Mouse (Mus musculus) embryonic stem cell, embryonic (primary cell): ENCODE data around the gene Med26.

Experiments used
- CTCF ChIA-PET, 4 experiments: fragments of 300-600 bp in 2 of 4; fragments of 350-600 bp in 2 of 4; sonication (Branson Sonifier 250); formaldehyde crosslinking; loops; one replicate each; lab custom pipeline; 2022; ENCODE audit warnings: inconsistent platforms in 2 of 4; lab: Charles Lee
- POLR2A ChIA-PET, 4 experiments: fragments of 300-600 bp in 2 of 4; fragments of 350-600 bp in 2 of 4; sonication (Branson Sonifier 250); formaldehyde crosslinking; loops; one replicate each; lab custom pipeline; 2022; ENCODE audit warnings: antibody characterized with exemption in 4 of 4, inconsistent platforms in 1 of 4; lab: Charles Lee

The Med26 gene

DNA sequence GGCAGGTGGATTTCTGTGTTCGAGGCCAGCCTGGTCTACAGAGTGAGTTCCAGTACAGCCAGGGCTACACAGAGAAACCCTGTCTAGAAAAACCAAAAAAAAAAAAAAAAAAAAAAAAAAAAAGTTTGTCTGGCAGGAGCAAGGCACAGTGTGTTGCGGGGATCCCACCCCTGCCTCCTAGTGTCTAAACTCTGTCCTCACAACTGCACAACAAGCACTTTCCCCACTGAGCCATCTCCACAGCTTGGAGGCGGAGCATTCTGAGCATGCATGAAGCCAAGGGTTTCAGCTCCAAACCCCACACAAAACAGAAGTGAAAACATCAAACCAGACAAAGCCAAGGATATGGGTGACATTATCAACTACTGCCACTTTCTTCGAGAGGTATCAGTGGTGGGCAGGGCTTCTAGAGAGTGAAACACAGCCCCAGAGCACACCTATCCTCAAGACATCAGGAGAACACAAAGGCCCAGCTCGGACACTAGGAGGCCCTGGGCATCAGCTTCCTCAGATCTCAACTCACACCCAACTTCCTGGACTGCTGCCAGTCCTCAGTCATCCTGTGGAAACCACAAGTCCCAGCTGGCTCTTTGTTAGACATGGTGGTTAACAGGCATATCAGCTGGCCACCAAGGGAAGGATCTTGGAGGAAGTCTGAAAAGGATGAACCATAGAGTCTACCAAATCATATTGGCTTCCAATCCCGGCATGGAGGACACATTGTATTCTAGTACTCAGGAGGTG is 62.4 kb downstream of the Med26 start:
- ChIA-PET POLR2A (interaction anchor here in 2 of 4 experiments (1.1 to 3.1 kb wide), 11 partner anchors 9 to 56 kb away, joined by 3 to 24 read pairs (median 5); partner anchors contain the start of gene Cherp (in 1 of the 2)), CTCF (interaction anchor here in 3 of 4 experiments (0.7 to 1.1 kb wide), 5 partner anchors 11 to 53 kb away, joined by 3 to 9 read pairs (median 3); no protein-coding TSS in a partner anchor)

- ChIA-PET CTCF (interaction anchor here in 1 of 4 experiments (1.0 kb wide), 1 partner anchor 64 kb away, joined by 3 read pairs; no protein-coding TSS in a partner anchor), POLR2A (interaction anchor here (0.5 to 5.7 kb wide), 45 partner anchors 9 to 323 kb away, joined by 3 to 57 read pairs (median 4); partner anchors contain the start of genes Med26 (in 3 of the 4), 1700030K09Rik (in 2 of the 4), Calr3 (in 2 of the 4) and Smim7 (in 2 of the 4))
Measured at GRCm38 (mm10) chr8:72474826-72475546, 73.1 kb downstream of the Med26 start, which contains the start of gene Cherp. TSS of gene Cherp (minus strand) at chr8:72475226.

DNA sequence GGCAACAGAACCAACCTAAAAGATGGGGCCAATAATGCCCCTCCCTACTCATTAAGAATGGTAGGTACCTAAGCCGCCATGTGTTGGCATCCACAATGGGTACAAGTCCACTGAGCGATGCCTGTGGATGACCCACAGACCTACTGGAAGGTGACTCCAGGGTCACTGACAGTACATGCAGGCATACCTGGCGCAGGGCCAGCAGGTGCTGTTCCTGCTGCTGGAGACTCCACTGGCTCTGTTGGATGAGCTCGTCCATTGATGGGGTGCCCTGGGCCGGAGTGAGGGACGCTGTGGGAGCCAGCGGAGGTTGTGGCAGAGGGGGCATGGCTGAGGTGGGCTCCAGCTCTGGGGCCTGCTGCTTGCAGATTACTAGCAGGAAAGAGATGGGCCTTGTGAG is 77.4 kb downstream of the Med26 start:
- POLR2A ChIA-PET: interaction anchor here in 3 of 4 experiments (0.9 to 5.7 kb wide), 14 partner anchors 8 to 193 kb away, joined by 3 to 57 read pairs (median 4); no protein-coding TSS in a partner anchor
- CTCF ChIA-PET: interaction anchor here in 1 of 4 experiments (0.6 kb wide), 1 partner anchor 1914 kb away, joined by 3 read pairs; no protein-coding TSS in a partner anchor

DNA sequence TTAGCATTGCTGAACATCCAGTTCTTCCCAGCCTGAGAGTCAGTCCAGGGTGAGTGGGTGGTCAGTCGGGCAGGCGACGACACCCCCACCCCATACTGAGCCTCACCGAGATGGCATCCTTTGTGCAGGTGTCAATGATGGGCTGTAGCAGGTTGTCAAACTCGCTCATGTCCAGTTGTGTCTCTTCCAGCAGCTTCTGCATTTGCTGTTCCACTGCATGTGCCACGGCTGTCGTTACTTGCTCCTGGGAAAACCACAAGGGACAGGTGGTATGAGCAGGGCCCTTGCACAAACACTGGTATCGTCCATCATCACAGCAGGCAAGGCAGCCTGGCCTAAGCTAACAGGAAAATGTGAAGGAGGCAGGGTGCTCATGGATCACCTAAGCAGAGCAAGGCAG is 78.1 kb downstream of the Med26 start:
- ChIA-PET CTCF (no interaction called here), POLR2A (interaction anchor here in 2 of 4 experiments (1.0 to 3.7 kb wide), 8 partner anchors 8 to 25 kb away, joined by 3 to 16 read pairs (median 6); no protein-coding TSS in a partner anchor)

DNA sequence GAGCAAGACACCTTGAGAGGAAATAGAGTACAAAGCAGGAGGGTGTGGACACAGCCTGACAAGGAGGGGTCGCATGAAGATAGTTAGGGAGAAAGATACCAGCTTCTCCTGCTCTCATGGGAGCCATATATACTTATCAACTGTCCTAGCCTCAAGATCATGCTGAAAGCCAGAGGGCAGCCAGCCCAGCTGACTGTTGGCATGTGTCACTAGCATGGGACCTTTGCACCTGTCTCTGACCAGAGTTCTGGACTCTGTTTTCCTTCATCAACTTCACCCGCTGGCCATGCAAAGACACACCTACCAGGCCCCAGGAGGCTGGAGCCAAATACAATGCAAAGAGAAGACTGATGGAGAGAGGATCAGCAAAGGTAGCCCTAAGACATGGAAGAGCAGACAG is 78.8 kb downstream of the Med26 start:
- CTCF ChIA-PET: interaction anchor here in 1 of 4 experiments (0.5 kb wide), 1 partner anchor 47 kb away, joined by 3 read pairs; no protein-coding TSS in a partner anchor

DNA sequence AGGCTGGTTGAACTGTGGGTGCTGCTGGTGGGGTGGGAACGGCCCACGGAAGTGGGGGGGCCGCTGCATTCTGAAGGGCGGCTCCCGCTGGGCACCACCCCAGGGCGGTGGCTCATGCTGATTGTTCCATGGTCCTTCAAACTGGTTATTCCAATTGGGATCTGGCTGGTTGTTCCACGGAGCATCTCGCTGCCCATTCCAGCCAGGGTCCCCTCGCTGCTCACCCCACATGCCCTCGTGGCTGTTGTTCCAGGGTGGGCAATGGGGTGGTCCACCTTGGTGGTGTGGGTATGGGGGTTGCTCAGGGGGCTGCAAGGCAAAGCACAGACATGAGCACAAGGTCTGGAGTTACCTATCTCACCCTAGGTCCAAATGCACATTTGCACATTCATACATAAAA is 83.9 kb downstream of the Med26 start:
- ChIA-PET POLR2A (interaction anchor here in 1 of 4 experiments (0.6 to 4.6 kb wide), 3 partner anchors 9 to 50 kb away, joined by 3 to 57 read pairs (median 19); partner anchors contain the start of gene Cherp), CTCF (no interaction called here)

More for the DNA sequence above, 78.8 kb downstream of the Med26 start:
- POLR2A ChIA-PET: interaction anchor here in 2 of 4 experiments (0.8 to 3.1 kb wide), 7 partner anchors 9 to 24 kb away, joined by 3 to 12 read pairs (median 5); no protein-coding TSS in a partner anchor

GRCm38 (mm10) chr8:72459881-72460533 is 88.1 kb downstream of the Med26 start:
- CTCF ChIA-PET: interaction anchor here in 3 of 4 experiments (0.5 to 1.0 kb wide), 3 partner anchors 72 to 199 kb away, joined by 3 to 4 read pairs (median 3); no protein-coding TSS in a partner anchor
- POLR2A ChIA-PET: interaction anchor here in 2 of 4 experiments (0.5 to 4.6 kb wide), 11 partner anchors 9 to 219 kb away, joined by 3 to 57 read pairs (median 4); partner anchors contain the start of genes 1700030K09Rik (in 2 of the 2), Calr3 (in 2 of the 2) and Cherp (in 1 of the 2)

- CTCF ChIA-PET: interaction anchor here in 1 of 4 experiments (0.7 kb wide), 1 partner anchor 130 kb away, joined by 3 read pairs; no protein-coding TSS in a partner anchor
- POLR2A ChIA-PET: interaction anchor here in 2 of 4 experiments (0.6 to 5.9 kb wide), 7 partner anchors 9 to 76 kb away, joined by 4 to 31 read pairs (median 10); partner anchors contain the start of gene Cherp (in 1 of the 2)
Measured at GRCm38 (mm10) chr8:72458457-72458856, 89.6 kb downstream of the Med26 start.

GRCm38 (mm10) chr8:72457806-72458205 is 90.3 kb downstream of the Med26 start:
- CTCF ChIA-PET: interaction anchor here in 1 of 4 experiments (0.7 kb wide), 1 partner anchor 12 kb away, joined by 4 read pairs; no protein-coding TSS in a partner anchor

GRCm38 (mm10) chr8:72455317-72455716 is 92.8 kb downstream of the Med26 start:
- ChIA-PET POLR2A (interaction anchor here in 2 of 4 experiments (1.0 to 5.9 kb wide), 8 partner anchors 11 to 140 kb away, joined by 3 to 31 read pairs (median 4); partner anchors contain the start of genes 1700030K09Rik (in 1 of the 2), Calr3 (in 1 of the 2) and Cherp (in 1 of the 2)), CTCF (interaction anchor here in 2 of 4 experiments (1.1 to 1.3 kb wide), 2 partner anchors 10 to 31 kb away, joined by 3 to 4 read pairs; no protein-coding TSS in a partner anchor)

More at GRCm38 (mm10) chr8:72457806-72458205, 90.3 kb downstream of the Med26 start:
- POLR2A ChIA-PET: interaction anchor here in 2 of 4 experiments (0.6 to 5.9 kb wide), 19 partner anchors 10 to 192 kb away, joined by 3 to 31 read pairs (median 6); partner anchors contain the start of genes 1700030K09Rik (in 1 of the 2), Calr3 (in 1 of the 2), Cherp (in 1 of the 2) and Klf2 (in 1 of the 2)

- CTCF ChIA-PET: interaction anchor here (0.6 to 1.4 kb wide), 7 partner anchors 9 to 845 kb away, joined by 3 to 7 read pairs (median 4); no protein-coding TSS in a partner anchor
- POLR2A ChIA-PET: interaction anchor here in 3 of 4 experiments (0.6 to 5.9 kb wide), 11 partner anchors 9 to 136 kb away, joined by 3 to 31 read pairs (median 4); partner anchors contain the start of genes 1700030K09Rik (in 2 of the 3), Calr3 (in 2 of the 3), Klf2 (in 2 of the 3) and Cherp (in 1 of the 3)
Measured at GRCm38 (mm10) chr8:72453904-72454303, 94.2 kb downstream of the Med26 start.

DNA sequence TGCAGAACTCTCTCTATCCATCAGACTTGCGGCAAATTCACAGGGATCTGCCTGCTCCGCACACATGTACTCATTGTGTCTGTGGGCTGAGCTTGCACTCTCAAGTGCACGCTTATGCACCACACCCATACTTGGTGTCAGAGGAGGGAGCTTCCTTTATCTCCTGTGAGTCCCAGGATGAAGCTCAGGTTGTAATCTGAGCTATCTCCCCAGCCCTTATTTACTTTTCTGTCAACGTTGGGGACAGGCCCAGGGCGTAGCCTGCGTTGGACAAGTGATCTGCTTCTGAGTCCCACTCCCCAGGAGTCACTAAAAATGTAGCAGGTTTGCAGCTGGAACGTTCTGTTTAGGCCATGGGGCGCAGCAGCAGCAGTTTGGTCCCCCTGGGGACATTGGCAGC is 96.6 kb downstream of the Med26 start:
- ChIA-PET POLR2A (interaction anchor here in 2 of 4 experiments (0.9 to 1.4 kb wide), 6 partner anchors 10 to 133 kb away, joined by 3 to 4 read pairs (median 4); partner anchors contain the start of gene Klf2 (in 1 of the 2)), CTCF (no interaction called here)

GRCm38 (mm10) chr8:72445071-72445470 is 103.0 kb downstream of the Med26 start:
- ChIA-PET CTCF (interaction anchor here in 3 of 4 experiments (1.0 to 1.6 kb wide), 6 partner anchors 10 to 22 kb away, joined by 3 to 4 read pairs (median 4); no protein-coding TSS in a partner anchor), POLR2A (interaction anchor here (0.6 to 3.3 kb wide), 40 partner anchors 9 to 837 kb away, joined by 3 to 21 read pairs (median 4); partner anchors contain the start of genes Med26 (in 3 of the 4), Eps15l1 (in 2 of the 4), Klf2 (in 2 of the 4) and Ap1m1 (in 1 of the 4))
